Mouse (Mus musculus): ENCODE measurements around the gene Tor2a. TPM values are rescaled to one million over a fixed set of nuclear protein-coding genes. Genes with fewer than 3 reads are reported as not detected.

Gene Tor2a
- polyA plus RNA-seq, 1 experiment from 2014 or later = 63.1 TPM

DNA sequence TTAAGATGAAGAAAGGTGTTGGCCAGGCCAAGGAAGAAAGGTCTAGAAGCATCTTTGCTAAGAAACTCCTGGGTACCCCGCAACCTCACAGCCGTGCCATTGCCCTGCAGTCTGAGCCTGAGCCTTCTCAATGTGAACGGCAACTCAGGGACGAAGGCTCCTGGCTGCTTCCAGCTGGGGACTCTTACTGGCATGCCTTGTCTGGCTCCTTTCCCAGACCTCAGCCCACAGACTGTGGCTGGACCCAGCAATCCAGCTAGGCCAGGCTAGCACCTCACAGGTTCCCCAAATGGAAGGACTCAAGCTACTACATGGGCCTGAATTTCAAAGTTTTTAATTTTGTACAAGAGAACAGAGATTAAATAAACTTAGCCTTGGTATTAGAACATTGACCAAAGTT, 4.8 kb downstream of the Tor2a start:
- Histone ChIP-seq H3K4me2 (ENCODE audit: low read depth) (no peak overlapping the region), H3K9me3 (ENCODE audit: control insufficient read depth, low read length) (no peaks in the 10 kb centered on the region), H3K4me1 (ENCODE audit: control insufficient read depth, insufficient read depth, low read length) (0 out of 2 replicates have a peak, but pooled peaks cover 4% of the 10 kb centered on the region), H3K27ac (ENCODE audit: low read depth, low read length) (no peak overlapping the region), H3K9ac (ENCODE audit: low read length) (no peak overlapping the region), H3K36me3 (ENCODE audit: control insufficient read depth, insufficient read depth, low read length) (peaks cover 6% of the 10 kb centered on the region), H3K4me3 (ENCODE audit: low read depth, low read length) (no peak overlapping the region), H3K27me3 (ENCODE audit: control insufficient read depth, insufficient read depth, low read length) (no peaks in the 10 kb centered on the region)
- WGBS = 95% methylated on average over 4 of the region's 4 CpGs
- DNase-seq (ENCODE audit: low spot score) (no peak), ATAC-seq (ENCODE audit: insufficient read depth, low FRiP score, low TSS enrichment) (no peak)

DNA sequence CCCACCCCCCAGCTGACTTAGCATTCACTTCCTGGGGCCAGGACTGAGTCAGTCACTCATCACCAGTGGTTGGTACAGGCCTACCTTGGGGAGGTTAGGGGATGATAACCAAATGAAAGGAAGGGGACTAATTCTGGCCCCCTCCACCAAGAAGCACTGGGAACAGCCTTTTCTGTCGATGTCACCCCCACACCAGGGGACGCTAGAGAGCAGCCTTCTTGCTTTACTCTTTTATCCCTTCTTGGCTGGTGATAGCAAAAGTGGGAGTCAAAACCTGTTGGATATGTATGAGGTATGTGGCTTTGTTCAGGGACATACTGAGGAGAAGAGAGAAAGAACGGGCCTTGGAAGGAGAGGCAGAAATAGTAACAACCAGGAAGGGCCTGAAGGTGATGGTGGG, 6.3 kb downstream of the Tor2a start:
- DNase-seq (ENCODE audit: low spot score) = no peak
- Histone ChIP-seq H3K4me2 (ENCODE audit: low read depth) (no peak overlapping the region), H3K36me3 (ENCODE audit: control insufficient read depth, insufficient read depth, low read length) (peaks cover 6% of the 10 kb centered on the region), H3K4me1 (ENCODE audit: control insufficient read depth, insufficient read depth, low read length) (no peaks in the 10 kb centered on the region), H3K27me3 (ENCODE audit: control insufficient read depth, insufficient read depth, low read length) (no peaks in the 10 kb centered on the region), H3K9me3 (ENCODE audit: control insufficient read depth, low read length) (no peaks in the 10 kb centered on the region), H3K4me3 (ENCODE audit: low read depth, low read length) (no peak overlapping the region), H3K27ac (ENCODE audit: low read depth, low read length) (no peak overlapping the region), H3K9ac (ENCODE audit: low read length) (no peak overlapping the region)
- WGBS = 84% methylated on average over 3 of the region's 3 CpGs
- ATAC-seq (ENCODE audit: insufficient read depth, low FRiP score, low TSS enrichment) = no peak

DNA sequence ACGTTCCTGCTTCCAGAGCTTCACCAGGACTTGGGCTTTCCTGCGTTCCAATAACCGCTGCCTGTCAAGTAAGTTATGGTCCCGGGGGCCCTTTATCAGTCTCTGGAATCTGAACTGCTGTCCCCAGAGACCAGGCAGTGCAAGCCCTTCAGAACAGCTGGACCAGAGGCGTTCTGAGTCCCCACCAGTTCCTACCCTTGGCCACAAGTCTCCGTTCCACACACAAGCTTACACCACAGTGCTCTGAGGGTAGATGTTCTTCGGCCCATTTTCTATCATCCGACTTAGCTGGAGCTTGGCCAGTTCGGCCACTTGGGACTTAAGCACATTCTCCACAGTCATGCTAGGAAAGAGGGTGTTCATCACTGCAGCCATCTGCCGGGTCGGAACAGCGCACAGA, 10.2 kb downstream of the Tor2a start:
- H3K36me3 ChIP-seq (ENCODE audit: control insufficient read depth, insufficient read depth, low read length) = 0 out of 2 replicates have a peak, but pooled peaks cover 1% of the 10 kb centered on the region
- H3K9me3 ChIP-seq (ENCODE audit: control insufficient read depth, low read length) = no peaks in the 10 kb centered on the region
- DNase-seq (ENCODE audit: low spot score) (no peak), ATAC-seq (ENCODE audit: insufficient read depth, low FRiP score, low TSS enrichment) (no peak)
- 73% methylated on average over 12 of the region's 12 CpGs for WGBS
- no peaks in the 10 kb centered on the region; the same call in 1 of the 2 replicates for H3K4me1 ChIP-seq (ENCODE audit: control insufficient read depth, insufficient read depth, low read length)
- H3K27me3 ChIP-seq (ENCODE audit: control insufficient read depth, insufficient read depth, low read length) = no peaks in the 10 kb centered on the region
- H3K27ac ChIP-seq (ENCODE audit: low read depth, low read length) = no peak overlapping the region
- no peak overlapping the region for H3K4me2 ChIP-seq (ENCODE audit: low read depth)
- no peak overlapping the region for H3K9ac ChIP-seq (ENCODE audit: low read length)
- H3K4me3 ChIP-seq (ENCODE audit: low read depth, low read length) = no peak overlapping the region

DNA sequence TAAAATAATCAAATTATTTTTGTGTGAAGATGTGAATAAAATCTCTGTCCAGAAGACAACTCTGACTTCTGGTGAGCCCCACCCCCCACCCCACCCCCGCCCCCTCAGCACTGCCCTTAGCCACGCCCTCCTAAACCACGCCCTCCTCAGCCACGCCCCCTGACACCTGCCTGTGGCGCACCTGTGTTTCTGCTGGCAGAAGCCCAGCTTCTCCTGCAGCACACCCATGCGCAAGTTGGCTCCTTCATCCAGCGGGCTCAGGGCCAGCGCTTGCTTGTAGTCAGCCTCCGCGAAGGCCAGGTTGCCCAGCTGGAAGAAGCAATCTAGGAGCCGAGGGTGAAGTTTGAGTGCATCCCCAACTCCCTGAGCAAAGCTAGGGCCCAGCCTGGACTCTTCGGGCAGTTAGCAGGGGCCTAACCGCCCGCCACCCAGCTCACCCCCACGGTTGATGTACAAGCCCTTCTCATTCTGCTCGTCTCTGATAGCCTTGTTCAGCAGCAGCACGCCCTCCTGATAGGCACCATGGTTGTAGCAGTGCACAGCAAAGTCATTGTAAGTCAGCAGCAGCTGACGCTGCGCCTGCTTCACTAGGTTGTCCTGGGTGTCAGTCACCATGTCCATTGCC, 11.7 kb downstream of the Tor2a start:
- Histone ChIP-seq H3K9me3 (ENCODE audit: control insufficient read depth, low read length) (no peaks in the 10 kb centered on the region), H3K27me3 (ENCODE audit: control insufficient read depth, insufficient read depth, low read length) (no peaks in the 10 kb centered on the region), H3K4me1 (ENCODE audit: control insufficient read depth, insufficient read depth, low read length) (no peaks in the 10 kb centered on the region; the same call in 1 of the 2 replicates), H3K36me3 (ENCODE audit: control insufficient read depth, insufficient read depth, low read length) (no peaks in the 10 kb centered on the region), H3K27ac (ENCODE audit: low read depth, low read length) (no peak overlapping the region), H3K4me2 (ENCODE audit: low read depth) (no peak overlapping the region), H3K4me3 (ENCODE audit: low read depth, low read length) (no peak overlapping the region), H3K9ac (ENCODE audit: low read length) (no peak overlapping the region)
- DNase-seq (ENCODE audit: low spot score) (no peak), ATAC-seq (ENCODE audit: insufficient read depth, low FRiP score, low TSS enrichment) (no peak)
- 58% methylated on average over 19 of the region's 19 CpGs for WGBS

DNA sequence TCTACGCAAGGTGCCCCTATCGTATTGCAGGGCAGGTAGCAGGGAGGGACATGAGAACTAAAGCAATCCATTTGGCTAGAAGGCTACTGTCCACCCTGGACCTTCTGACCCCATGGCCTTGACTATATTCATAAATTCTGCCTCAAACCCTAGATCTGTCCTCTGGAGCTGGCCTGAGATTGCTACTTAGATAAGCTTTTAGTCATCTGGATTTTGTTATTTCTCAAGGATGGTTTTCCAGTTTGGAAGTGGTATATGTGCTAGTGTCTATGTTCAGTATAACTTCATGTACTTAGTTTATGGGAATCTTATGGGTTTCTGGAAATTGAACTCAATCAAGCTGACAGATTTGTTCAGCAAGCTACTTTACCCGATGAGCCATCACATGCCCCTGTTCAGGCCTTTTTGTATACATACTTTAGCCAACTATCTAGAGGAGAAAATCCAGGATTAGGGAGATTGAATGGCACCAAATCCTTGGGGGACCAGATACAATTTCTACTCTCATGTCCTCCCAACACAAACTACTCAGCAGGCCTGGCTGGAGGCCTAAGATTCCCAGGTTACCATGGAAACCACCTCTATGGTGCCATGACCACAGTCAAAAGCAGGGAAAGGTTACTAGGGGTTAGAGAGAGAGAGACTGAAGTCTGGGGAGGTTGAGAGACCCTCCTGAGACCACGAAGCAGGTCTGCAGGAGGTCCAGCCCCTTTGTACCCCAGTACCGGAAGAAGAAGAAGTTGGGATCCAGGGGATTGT, 12.5 kb downstream of the Tor2a start:
- no peak for ATAC-seq (ENCODE audit: insufficient read depth, low FRiP score, low TSS enrichment)
- Histone ChIP-seq H3K4me2 (ENCODE audit: low read depth) (no peak overlapping the region), H3K4me3 (ENCODE audit: low read depth, low read length) (no peak overlapping the region), H3K27me3 (ENCODE audit: control insufficient read depth, insufficient read depth, low read length) (no peaks in the 10 kb centered on the region), H3K27ac (ENCODE audit: low read depth, low read length) (no peak overlapping the region), H3K36me3 (ENCODE audit: control insufficient read depth, insufficient read depth, low read length) (no peaks in the 10 kb centered on the region), H3K9ac (ENCODE audit: low read length) (no peak overlapping the region), H3K9me3 (ENCODE audit: control insufficient read depth, low read length) (no peaks in the 10 kb centered on the region), H3K4me1 (ENCODE audit: control insufficient read depth, insufficient read depth, low read length) (no peaks in the 10 kb centered on the region; the same call in 1 of the 2 replicates)
- DNase-seq (ENCODE audit: low spot score) = no peak
- 75% methylated on average over 5 of the region's 5 CpGs for WGBS

DNA sequence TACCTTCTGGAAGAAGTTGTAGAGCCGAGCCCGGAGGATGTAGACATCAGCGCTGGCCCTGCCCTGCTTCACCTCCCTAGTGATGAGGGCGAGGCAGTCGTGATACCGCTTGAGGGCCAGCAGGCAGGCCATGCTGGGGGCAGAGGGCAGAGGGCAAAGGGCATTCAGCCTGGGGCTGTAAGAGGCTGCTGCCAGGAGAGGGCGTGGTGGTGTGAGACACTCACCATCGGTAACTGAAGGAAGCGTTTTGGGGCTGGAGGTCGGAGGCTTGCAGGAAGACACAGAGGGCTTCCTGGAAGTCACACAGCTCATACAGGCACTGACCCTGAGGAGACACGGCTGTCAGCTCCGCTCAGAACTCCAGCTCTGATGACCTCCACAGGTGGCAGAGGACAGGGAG, 14.9 kb downstream of the Tor2a start:
- H3K4me2 ChIP-seq (ENCODE audit: low read depth) = no peak overlapping the region
- no peak overlapping the region for H3K4me3 ChIP-seq (ENCODE audit: low read depth, low read length)
- H3K27me3 ChIP-seq (ENCODE audit: control insufficient read depth, insufficient read depth, low read length) = no peaks in the 10 kb centered on the region
- no peak for ATAC-seq (ENCODE audit: insufficient read depth, low FRiP score, low TSS enrichment)
- WGBS = 28% methylated on average over 12 of the region's 12 CpGs
- no peaks in the 10 kb centered on the region for H3K9me3 ChIP-seq (ENCODE audit: control insufficient read depth, low read length)
- no peak overlapping the region for H3K27ac ChIP-seq (ENCODE audit: low read depth, low read length)
- H3K9ac ChIP-seq (ENCODE audit: low read length) = no peak overlapping the region; the same call in 1 of the 2 replicates
- peaks cover 4% of the 10 kb centered on the region; the same call in 1 of the 2 replicates for H3K4me1 ChIP-seq (ENCODE audit: control insufficient read depth, insufficient read depth, low read length)
- H3K36me3 ChIP-seq (ENCODE audit: control insufficient read depth, insufficient read depth, low read length) = no peaks in the 10 kb centered on the region
- no peak for DNase-seq (ENCODE audit: low spot score)

DNA sequence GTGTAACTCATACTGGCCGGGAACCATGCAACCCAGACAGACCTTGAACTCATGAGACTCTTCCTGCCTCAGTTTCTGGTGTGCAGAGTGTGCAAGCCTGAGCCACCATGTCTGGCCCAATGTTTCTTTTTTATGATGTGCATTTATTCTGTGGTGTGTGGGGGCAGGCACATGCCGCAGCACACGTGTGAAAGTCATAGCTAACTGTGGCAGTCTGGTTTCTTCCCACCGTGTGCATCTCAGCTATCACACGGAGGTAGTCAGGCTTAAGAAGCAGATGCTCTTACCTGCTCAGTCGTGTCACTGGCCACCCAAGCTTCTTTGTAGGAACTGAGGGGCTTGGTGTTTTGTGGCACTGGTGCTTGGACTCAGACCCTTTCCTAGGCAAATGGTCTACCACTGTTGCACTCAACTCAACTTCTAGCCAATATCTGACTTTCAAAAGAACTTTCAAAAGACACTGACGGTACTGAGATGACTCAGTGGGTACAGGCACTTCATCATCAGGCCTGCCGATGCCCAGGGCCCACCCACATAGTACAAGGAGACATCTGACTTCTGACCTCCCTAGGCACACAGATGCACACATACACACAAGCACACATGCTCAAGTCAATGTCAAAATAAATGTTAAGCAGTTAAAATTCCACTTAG, 15.7 kb downstream of the Tor2a start:
- H3K9me3 ChIP-seq (ENCODE audit: control insufficient read depth, low read length) = no peaks in the 10 kb centered on the region
- no peak overlapping the region for H3K4me3 ChIP-seq (ENCODE audit: low read depth, low read length)
- DNase-seq (ENCODE audit: low spot score) (no peak), ATAC-seq (ENCODE audit: insufficient read depth, low FRiP score, low TSS enrichment) (no peak)
- H3K27me3 ChIP-seq (ENCODE audit: control insufficient read depth, insufficient read depth, low read length) = no peaks in the 10 kb centered on the region
- H3K4me1 ChIP-seq (ENCODE audit: control insufficient read depth, insufficient read depth, low read length) = peaks cover 4% of the 10 kb centered on the region; the same call in 1 of the 2 replicates
- H3K9ac ChIP-seq (ENCODE audit: low read length) = no peak overlapping the region
- H3K4me2 ChIP-seq (ENCODE audit: low read depth) = no peak overlapping the region
- H3K27ac ChIP-seq (ENCODE audit: low read depth, low read length) = no peak overlapping the region
- 85% methylated on average over 8 of the region's 8 CpGs for whole genome bisulfite sequencing
- H3K36me3 ChIP-seq (ENCODE audit: control insufficient read depth, insufficient read depth, low read length) = no peaks in the 10 kb centered on the region

DNA sequence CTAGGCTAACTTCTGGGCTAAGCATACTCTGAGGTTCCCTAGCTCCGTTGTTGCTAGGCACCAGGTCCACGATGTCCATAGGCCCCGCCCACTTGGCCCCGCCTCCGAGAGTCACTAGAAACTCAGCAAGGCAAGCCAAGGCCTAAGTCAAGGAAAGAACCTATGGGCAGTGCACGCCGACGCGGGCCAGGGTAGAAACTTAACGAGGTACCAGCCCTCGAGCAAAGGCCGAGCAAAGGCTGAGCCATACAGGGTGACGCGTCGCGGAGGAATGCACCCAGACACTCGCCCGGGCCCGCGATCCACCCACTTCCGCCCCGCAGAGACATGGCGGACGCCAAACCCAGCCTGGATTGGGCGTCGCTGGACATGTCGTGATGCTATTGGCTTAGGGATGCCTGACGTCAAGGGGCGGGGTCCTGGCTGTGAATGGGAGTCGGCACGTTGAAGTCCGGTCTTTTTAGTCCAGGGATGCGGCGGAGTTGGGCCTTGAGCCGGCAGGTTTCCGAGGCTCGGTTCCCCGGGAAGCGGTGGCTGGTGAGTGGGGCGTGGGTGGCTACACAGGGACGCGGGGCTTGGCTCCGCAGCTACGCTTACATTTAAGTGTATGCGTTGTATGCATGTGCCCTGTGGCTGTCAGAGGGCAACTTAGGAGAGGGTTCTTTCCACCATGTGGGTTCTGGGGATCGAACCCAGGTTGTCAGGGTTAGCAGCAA, 18.5 kb downstream of the Tor2a start, which contains the start of the genes Ttc16 and Ptrh1:
Gene Ttc16 (minus strand): TSS at position 275 of the 716 bp plus-strand sequence.
Gene Ptrh1 (plus strand): TSS at position 428 of the 716 bp plus-strand sequence.
- no peaks in the 10 kb centered on the region for H3K9me3 ChIP-seq (ENCODE audit: control insufficient read depth, low read length)
- peaks cover 4% of the 10 kb centered on the region; the same call in 1 of the 2 replicates for H3K4me1 ChIP-seq (ENCODE audit: control insufficient read depth, insufficient read depth, low read length)
- peak within 1 kb of the TSS; percentile 53 for H3K4me3 ChIP-seq (ENCODE audit: low read depth, low read length)
- H3K9ac ChIP-seq (ENCODE audit: low read length) = peak within 1 kb of the TSS; percentile 47
- no peaks in the 10 kb centered on the region for H3K27me3 ChIP-seq (ENCODE audit: control insufficient read depth, insufficient read depth, low read length)
- ATAC-seq (ENCODE audit: insufficient read depth, low FRiP score, low TSS enrichment) (peak; percentile 97), DNase-seq (ENCODE audit: low spot score) (peak; percentile 97)
- WGBS = under 1% methylated on average over 46 of the region's 46 CpGs
- H3K36me3 ChIP-seq (ENCODE audit: control insufficient read depth, insufficient read depth, low read length) = no peaks in the 10 kb centered on the region
- no peak within 1 kb of the TSS for H3K27ac ChIP-seq (ENCODE audit: low read depth, low read length)
- peak within 1 kb of the TSS; percentile 79 for H3K4me2 ChIP-seq (ENCODE audit: low read depth)
